Mouse (Mus musculus): Measurements from ENCODE around the gene Gpr153. TPM values are rescaled to one million over a fixed set of nuclear protein-coding genes. Genes with fewer than 3 reads are reported as not detected.

Gpr153 gene
- polyA plus RNA-seq, 1 experiment from 2014 or later = 2.9 TPM

DNA sequence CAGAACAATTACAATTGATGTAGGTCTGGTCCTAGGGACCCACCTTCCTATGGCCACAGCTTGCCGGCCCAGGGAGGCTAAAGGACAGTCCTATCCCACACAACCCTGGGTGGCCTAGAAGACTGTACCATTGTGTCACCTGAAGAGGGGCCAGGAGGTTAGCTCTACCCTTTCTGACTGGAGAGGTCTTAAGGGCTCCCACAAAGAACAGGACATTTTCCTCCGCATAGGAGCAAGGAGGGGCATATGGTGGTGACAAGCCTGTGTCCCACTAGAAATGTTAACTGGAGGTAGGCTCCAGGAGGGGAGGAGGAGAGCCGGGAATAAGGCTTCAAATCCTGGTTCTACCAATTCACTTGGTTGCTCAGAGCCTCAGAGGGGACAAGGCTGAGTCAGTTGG, 841 bp upstream of the Gpr153 start:
- no peaks in the 10 kb centered on the region for H3K9me3 ChIP-seq (ENCODE audit: control insufficient read depth)
- no peaks in the 10 kb centered on the region for H3K4me1 ChIP-seq (replicated peaks; ENCODE audit: control insufficient read depth, insufficient read depth, low read length)
- no peak for ATAC-seq
- H3K4me2 ChIP-seq (replicated peaks; ENCODE audit: low read depth) = no peak overlapping the region
- H3K27ac ChIP-seq (ENCODE audit: low read depth, low read length) = peak overlapping the region; percentile 29; the same call in 1 of the 2 replicates
- 37% methylated on average over 3 of the region's 3 CpGs for WGBS
- no peak overlapping the region for H3K9ac ChIP-seq (ENCODE audit: low read depth, low read length)
- no peaks in the 10 kb centered on the region; the same call in 1 of the 2 replicates for H3K36me3 ChIP-seq (ENCODE audit: control insufficient read depth, insufficient read depth)
- TF ChIP-seq CTCF (IDR thresholded peaks at IDR 0.05; ENCODE audit: low read depth) = no peak
- peaks cover 8% of the 10 kb centered on the region; the same call in 1 of the 2 replicates for H3K27me3 ChIP-seq (replicated peaks; ENCODE audit: control insufficient read depth, insufficient read depth, low read length)
- no peak overlapping the region for H3K4me3 ChIP-seq (ENCODE audit: low read depth, low read length)

DNA sequence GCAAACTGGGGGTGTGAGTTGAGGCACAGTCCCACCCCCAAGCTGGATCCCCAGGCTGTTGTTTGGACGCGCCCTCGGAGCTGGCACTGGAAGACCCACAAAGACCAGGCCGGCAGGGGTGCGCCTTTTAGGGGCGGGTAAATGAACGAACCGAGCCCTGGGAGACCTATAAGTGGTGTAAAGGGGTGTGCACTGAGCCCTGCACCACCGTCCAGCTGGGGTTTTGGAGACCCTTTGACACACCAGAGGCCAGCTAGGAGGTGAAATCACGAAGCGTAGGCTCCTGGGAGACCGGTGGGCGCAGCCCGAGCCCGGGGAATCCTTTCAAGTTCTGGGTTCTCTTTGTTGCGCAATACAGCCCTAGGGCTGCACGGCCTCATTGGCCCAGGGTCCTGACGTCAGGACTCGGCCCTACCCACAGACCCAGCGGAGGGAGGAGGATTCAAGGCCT, 674 bp downstream of the Gpr153 start:
- Histone ChIP-seq H3K27me3 (replicated peaks; ENCODE audit: control insufficient read depth, insufficient read depth, low read length) (peaks cover 8% of the 10 kb centered on the region; the same call in 1 of the 2 replicates), H3K27ac (ENCODE audit: low read depth, low read length) (no peak overlapping the region), H3K9ac (ENCODE audit: low read depth, low read length) (peak overlapping the region; percentile 54; the same call in 1 of the 2 replicates), H3K4me2 (replicated peaks; ENCODE audit: low read depth) (peak overlapping the region; percentile 85), H3K36me3 (ENCODE audit: control insufficient read depth, insufficient read depth) (no peaks in the 10 kb centered on the region; the same call in 1 of the 2 replicates), H3K4me3 (ENCODE audit: low read depth, low read length) (peak overlapping the region; percentile 53), H3K9me3 (ENCODE audit: control insufficient read depth) (no peaks in the 10 kb centered on the region), H3K4me1 (replicated peaks; ENCODE audit: control insufficient read depth, insufficient read depth, low read length) (no peaks in the 10 kb centered on the region)
- ATAC-seq = no peak
- WGBS = 2% methylated on average over 20 of the region's 20 CpGs
- no peak for TF ChIP-seq CTCF (IDR thresholded peaks at IDR 0.05; ENCODE audit: low read depth)

DNA sequence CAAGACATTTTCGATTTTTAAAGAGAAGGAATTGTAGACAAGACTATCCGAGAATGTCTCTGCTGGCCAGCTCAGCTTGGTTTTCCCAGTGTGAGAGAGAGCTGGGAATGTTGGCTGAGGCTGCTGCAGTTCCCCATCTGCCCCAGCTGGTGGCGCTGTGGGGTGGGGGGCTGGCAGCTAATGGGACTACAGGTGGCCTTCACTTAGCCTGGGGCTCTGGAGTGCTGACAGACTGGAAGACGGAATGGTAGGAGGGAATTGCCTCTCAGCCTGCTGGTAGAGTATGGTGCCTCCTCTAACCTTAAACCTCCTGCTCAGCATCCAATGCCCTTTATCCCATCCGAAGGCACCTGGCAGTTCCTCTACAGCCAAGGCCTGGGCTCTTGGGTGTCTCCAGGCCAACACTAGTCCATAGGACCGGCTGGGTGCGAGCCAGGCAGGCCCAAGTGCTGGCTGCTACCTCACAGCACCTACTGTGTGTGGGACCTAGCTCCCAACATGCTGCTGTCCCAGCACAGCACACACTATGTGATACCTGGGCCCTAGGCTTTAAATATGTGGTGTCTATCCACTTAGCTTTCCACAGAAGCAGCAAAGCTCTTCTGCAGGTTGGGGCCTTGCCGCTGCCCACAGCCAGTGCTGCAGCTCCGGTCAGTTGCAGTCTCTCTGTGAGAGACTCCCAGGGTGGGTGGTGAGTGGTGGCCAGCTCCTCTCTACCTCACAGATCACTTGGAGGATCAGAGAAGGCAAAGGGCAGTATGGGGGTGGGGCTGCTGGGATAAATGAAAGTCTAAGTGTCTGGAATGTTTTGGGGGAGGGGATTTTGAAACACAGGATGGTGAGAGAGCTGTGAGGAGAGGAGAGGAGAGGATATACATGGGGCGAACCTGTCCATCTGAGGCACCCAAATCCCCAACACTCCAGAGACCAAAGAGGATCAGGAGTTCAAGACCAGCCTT, 2.6 kb downstream of the Gpr153 start:
- Histone ChIP-seq H3K27me3 (replicated peaks; ENCODE audit: control insufficient read depth, insufficient read depth, low read length) (peaks cover 21% of the 10 kb centered on the region), H3K4me3 (ENCODE audit: low read depth, low read length) (no peak overlapping the region), H3K4me1 (replicated peaks; ENCODE audit: control insufficient read depth, insufficient read depth, low read length) (no peaks in the 10 kb centered on the region), H3K27ac (ENCODE audit: low read depth, low read length) (no peak overlapping the region), H3K9ac (ENCODE audit: low read depth, low read length) (no peak overlapping the region), H3K4me2 (replicated peaks; ENCODE audit: low read depth) (no peak overlapping the region), H3K9me3 (ENCODE audit: control insufficient read depth) (no peaks in the 10 kb centered on the region), H3K36me3 (ENCODE audit: control insufficient read depth, insufficient read depth) (no peaks in the 10 kb centered on the region; the same call in 1 of the 2 replicates)
- ATAC-seq = no peak
- TF ChIP-seq CTCF (IDR thresholded peaks at IDR 0.05; ENCODE audit: low read depth) = peak; percentile 77
- WGBS = 56% methylated on average over 10 of the region's 10 CpGs

DNA sequence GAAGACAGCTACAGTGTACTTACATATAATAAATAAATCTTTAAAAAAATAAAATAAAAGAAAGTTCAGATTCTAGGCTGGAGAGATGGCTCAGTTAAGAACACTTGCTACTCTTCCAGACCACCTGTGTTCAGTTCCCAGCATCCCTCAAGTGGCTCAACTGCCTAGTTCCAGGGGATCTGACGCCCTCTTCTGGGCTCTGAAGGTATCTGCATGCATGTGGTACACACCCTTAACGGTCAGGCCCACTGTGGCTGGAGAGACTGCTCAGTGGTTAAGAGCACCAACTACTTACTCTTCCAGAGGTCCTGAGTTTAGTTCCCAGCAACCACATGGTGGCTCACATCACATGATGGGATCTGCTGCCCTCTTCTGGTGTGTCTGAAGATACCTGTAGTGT, 3.9 kb downstream of the Gpr153 start:
- peaks cover 34% of the 10 kb centered on the region for H3K27me3 ChIP-seq (replicated peaks; ENCODE audit: control insufficient read depth, insufficient read depth, low read length)
- TF ChIP-seq CTCF (IDR thresholded peaks at IDR 0.05; ENCODE audit: low read depth) = peak; percentile 33
- 68% methylated on average over 2 of the region's 2 CpGs for WGBS

DNA sequence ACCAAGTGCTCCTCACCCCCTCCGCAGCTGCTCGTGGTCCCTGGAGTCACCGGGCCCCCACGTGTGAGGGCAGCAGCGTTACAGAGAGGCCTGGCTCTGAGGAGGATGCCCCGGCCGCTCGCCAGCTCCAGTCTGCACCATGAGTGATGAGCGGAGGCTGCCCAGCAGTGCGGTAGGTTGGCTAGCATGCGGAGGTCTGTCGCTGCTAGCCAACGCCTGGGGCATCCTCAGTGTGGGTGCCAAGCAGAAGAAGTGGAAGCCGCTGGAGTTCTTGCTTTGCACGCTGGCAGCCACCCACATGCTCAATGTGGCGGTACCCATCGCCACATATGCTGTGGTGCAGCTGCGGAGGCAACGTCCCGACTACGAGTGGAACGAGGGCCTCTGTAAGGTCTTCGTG, 5.0 kb downstream of the Gpr153 start:
- no peak overlapping the region for H3K27ac ChIP-seq (ENCODE audit: low read depth, low read length)
- H3K4me1 ChIP-seq (replicated peaks; ENCODE audit: control insufficient read depth, insufficient read depth, low read length) = no peaks in the 10 kb centered on the region
- no peak overlapping the region for H3K9ac ChIP-seq (ENCODE audit: low read depth, low read length)
- H3K36me3 ChIP-seq (ENCODE audit: control insufficient read depth, insufficient read depth) = no peaks in the 10 kb centered on the region; the same call in 1 of the 2 replicates
- no peak for TF ChIP-seq CTCF (IDR thresholded peaks at IDR 0.05; ENCODE audit: low read depth)
- peaks cover 40% of the 10 kb centered on the region for H3K27me3 ChIP-seq (replicated peaks; ENCODE audit: control insufficient read depth, insufficient read depth, low read length)
- 89% methylated on average over 23 of the region's 23 CpGs for WGBS
- no peak overlapping the region for H3K4me2 ChIP-seq (replicated peaks; ENCODE audit: low read depth)
- no peaks in the 10 kb centered on the region for H3K9me3 ChIP-seq (ENCODE audit: control insufficient read depth)
- no peak overlapping the region for H3K4me3 ChIP-seq (ENCODE audit: low read depth, low read length)
- ATAC-seq = no peak

More for the DNA sequence above, 3.9 kb downstream of the Gpr153 start:
- Histone ChIP-seq H3K9ac (ENCODE audit: low read depth, low read length) (no peak overlapping the region), H3K4me1 (replicated peaks; ENCODE audit: control insufficient read depth, insufficient read depth, low read length) (no peaks in the 10 kb centered on the region), H3K4me3 (ENCODE audit: low read depth, low read length) (no peak overlapping the region), H3K27ac (ENCODE audit: low read depth, low read length) (no peak overlapping the region), H3K9me3 (ENCODE audit: control insufficient read depth) (no peaks in the 10 kb centered on the region), H3K36me3 (ENCODE audit: control insufficient read depth, insufficient read depth) (no peaks in the 10 kb centered on the region; the same call in 1 of the 2 replicates), H3K4me2 (replicated peaks; ENCODE audit: low read depth) (no peak overlapping the region)
- ATAC-seq = no peak

DNA sequence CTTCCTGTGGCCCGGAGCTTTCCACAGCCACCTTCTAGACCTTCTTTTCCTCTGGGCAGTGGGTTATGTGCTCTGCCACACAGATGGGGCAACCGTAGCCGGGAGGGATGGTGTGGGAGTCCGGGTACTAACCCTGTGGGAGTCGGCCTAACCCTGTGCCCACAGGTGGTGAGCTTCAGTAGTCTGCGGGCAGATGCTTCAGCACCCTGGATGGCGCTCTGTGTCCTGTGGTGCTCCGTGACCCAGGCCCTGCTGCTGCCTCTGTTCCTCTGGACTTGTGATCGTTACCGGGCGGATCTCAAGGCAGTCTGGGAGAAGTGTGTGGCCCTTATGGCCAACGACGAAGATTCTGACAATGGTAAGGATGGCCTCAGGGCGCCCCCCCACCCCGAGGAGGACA, 7.6 kb downstream of the Gpr153 start:
- no peak overlapping the region for H3K27ac ChIP-seq (ENCODE audit: low read depth, low read length)
- H3K36me3 ChIP-seq (ENCODE audit: control insufficient read depth, insufficient read depth) = no peaks in the 10 kb centered on the region; the same call in 1 of the 2 replicates
- TF ChIP-seq CTCF (IDR thresholded peaks at IDR 0.05; ENCODE audit: low read depth) = no peak
- no peak overlapping the region for H3K4me3 ChIP-seq (ENCODE audit: low read depth, low read length)
- peaks cover 55% of the 10 kb centered on the region for H3K27me3 ChIP-seq (replicated peaks; ENCODE audit: control insufficient read depth, insufficient read depth, low read length)
- ATAC-seq = no peak
- H3K4me2 ChIP-seq (replicated peaks; ENCODE audit: low read depth) = no peak overlapping the region
- 55% methylated on average over 15 of the region's 15 CpGs for WGBS
- H3K4me1 ChIP-seq (replicated peaks; ENCODE audit: control insufficient read depth, insufficient read depth, low read length) = no peaks in the 10 kb centered on the region
- no peaks in the 10 kb centered on the region for H3K9me3 ChIP-seq (ENCODE audit: control insufficient read depth)
- H3K9ac ChIP-seq (ENCODE audit: low read depth, low read length) = no peak overlapping the region
